Mouse (Mus musculus) induced T-regulatory cell, adult 2 months (primary cell): ENCODE measurements at regions not wholly inside any gene's neighbourhood (a gene's known extent, or its start where the extent isn't known, plus 50 kb on each side); places are given as distances from the start of the nearest gene placed in this dataset.
"Not testable (repeated sequence)": the region's sequence is repeated elsewhere in the genome, so short reads cannot be mapped to it uniquely, and the experiment has no call there.

ENCODE experiments used
- DNase-seq: peaks from one replicate; pipeline ENCODE4 v3.0.0-alpha.2; 2012; ENCODE audit warnings: low read depth

GRCm38 (mm10) chr6:48341367-48341766, 54.0 kb upstream of the Krba1 start:
- not testable (repeated sequence) for DNase-seq

- not testable (repeated sequence) for DNase-seq
Observed at GRCm38 (mm10) chr6:48336964-48337363, 58.4 kb upstream of the Krba1 start.

- DNase-seq, result no peak
Observed at GRCm38 (mm10) chr6:48288011-48288410, 107.4 kb upstream of the Krba1 start.

- not testable (repeated sequence) for DNase-seq
Observed at GRCm38 (mm10) chr6:48279646-48280045, 115.7 kb upstream of the Krba1 start.

- not testable (repeated sequence) for DNase-seq
Observed at GRCm38 (mm10) chr6:48261563-48261962, 133.8 kb upstream of the Krba1 start.

- DNase-seq, result not testable (repeated sequence)
Observed at GRCm38 (mm10) chr6:48252989-48253388, 142.4 kb upstream of the Krba1 start.

- DNase-seq, result no peak
Observed at GRCm38 (mm10) chr6:48251954-48252353, 143.4 kb upstream of the Krba1 start.

- not testable (repeated sequence) for DNase-seq
Observed at GRCm38 (mm10) chr6:48244191-48244590, 151.2 kb upstream of the Krba1 start.

- DNase-seq, result no peak
Observed at GRCm38 (mm10) chr6:48227431-48227830, 141.0 kb upstream of the Zfp746 start.

GRCm38 (mm10) chr6:48224206-48224605, 137.8 kb upstream of the Zfp746 start:
- DNase-seq, result no peak

- no peak for DNase-seq
Observed at GRCm38 (mm10) chr6:48222971-48223370, 136.6 kb upstream of the Zfp746 start.

GRCm38 (mm10) chr6:48221806-48222205, 135.4 kb upstream of the Zfp746 start:
- DNase-seq, result not testable (repeated sequence)

GRCm38 (mm10) chr6:48215212-48215611, 128.8 kb upstream of the Zfp746 start:
- DNase-seq, result no peak

- no peak for DNase-seq
Observed at GRCm38 (mm10) chr6:48209739-48210138, 123.3 kb upstream of the Zfp746 start.

- DNase-seq, result no peak
Observed at GRCm38 (mm10) chr6:48209103-48209502, 122.7 kb upstream of the Zfp746 start.

GRCm38 (mm10) chr6:48205722-48206121, 119.3 kb upstream of the Zfp746 start:
- peak; percentile 2 for DNase-seq

- no peak for DNase-seq
Observed at GRCm38 (mm10) chr6:48199951-48200350, 113.6 kb upstream of the Zfp746 start.

GRCm38 (mm10) chr6:48198806-48199205, 112.4 kb upstream of the Zfp746 start:
- DNase-seq, result no peak

GRCm38 (mm10) chr6:48197696-48198378, 111.4 kb upstream of the Zfp746 start:
- no peak for DNase-seq

GRCm38 (mm10) chr6:48188363-48188762, 102.0 kb upstream of the Zfp746 start:
- DNase-seq, result not testable (repeated sequence)

- no peak for DNase-seq
Observed at GRCm38 (mm10) chr6:48185311-48185710, 98.9 kb upstream of the Zfp746 start.

- DNase-seq, result peak; percentile 4
Observed at GRCm38 (mm10) chr6:48178360-48179120, 92.1 kb upstream of the Zfp746 start.

- DNase-seq, result peak; percentile 73
Observed at GRCm38 (mm10) chr6:48177936-48178335, 91.5 kb upstream of the Zfp746 start.
